Mouse (Mus musculus) CH12.LX (cell line): ENCODE measurements at regions not wholly inside any gene's neighbourhood (a gene's known extent, or its start where the extent isn't known, plus 50 kb on each side); places are given as distances from the start of the nearest gene placed in this dataset.
A peak's percentile ranks its signal among the peaks of the same experiment; 100 is the strongest.

Source experiments
- DNase-seq: peaks from one replicate; pipeline ENCODE4 v3.0.0-alpha.2; 2013; ENCODE audit errors: extremely low read depth
- H3K27ac ChIP-seq: 2 replicates; pipeline ENCODE4 v1.5.1; 2012; ENCODE audit warnings: low read depth, mild to moderate bottlenecking, control low read depth, moderate library complexity; ENCODE audit not compliant: insufficient read depth
- H3K27me3 ChIP-seq: replicated peaks from 2 replicates; pipeline ENCODE3; 2012; ENCODE audit warnings: inconsistent platforms
- H3K36me3 ChIP-seq, 2 experiments: replicated peaks in 1 of 2; 2 replicates each; pipeline versions ENCODE3 to v1.6.1; 2012; ENCODE audit warnings: inconsistent platforms in 1 of 2, low read length in 1 of 2, mild to moderate bottlenecking in 1 of 2, mixed read lengths in 1 of 2, moderate library complexity in 1 of 2; ENCODE audit not compliant: control insufficient read depth in 1 of 2, insufficient read depth in 1 of 2
- H3K4me1 ChIP-seq, 2 experiments: 2 replicates each; pipeline ENCODE4 v1.6.1; 2012; ENCODE audit warnings: inconsistent platforms in 1 of 2, moderate library complexity in 1 of 2; ENCODE audit not compliant: insufficient read depth in 2 of 2, control insufficient read depth in 1 of 2
- H3K4me2 ChIP-seq: 2 replicates; pipeline ENCODE4 v1.6.1; 2012; ENCODE audit warnings: low read depth, mild to moderate bottlenecking, control low read depth; ENCODE audit not compliant: poor library complexity, insufficient read depth, severe bottlenecking
- H3K4me3 ChIP-seq, 3 experiments: fragments of 150-350 bp in 1 of 3; sonication (generic) in 1 of 3; replicated peaks in 1 of 3; 2 replicates each; pipeline versions ENCODE3 to v1.5.1; 2011 to 2012; ENCODE audit warnings: low read depth in 2 of 3, low read length in 2 of 3, mild to moderate bottlenecking in 2 of 3, moderate library complexity in 2 of 3, control low read depth in 1 of 3, improper control_type of control experiment in 1 of 3, inconsistent platforms in 1 of 3, mixed read lengths in 1 of 3; ENCODE audit not compliant: poor library complexity in 1 of 3
- H3K79me2 ChIP-seq: replicated peaks from 2 replicates; pipeline ENCODE4 v1.6.1; 2012; ENCODE audit warnings: mild to moderate bottlenecking, moderate library complexity; ENCODE audit not compliant: control insufficient read depth, poor library complexity, insufficient read depth, severe bottlenecking; ENCODE audit errors: extremely low read depth
- H3K9ac ChIP-seq: 2 replicates; pipeline ENCODE4 v1.6.1; 2012; ENCODE audit warnings: low read depth, mild to moderate bottlenecking, control low read depth, moderate library complexity; ENCODE audit not compliant: insufficient read depth
- H3K9me3 ChIP-seq: replicated peaks from 2 replicates; pipeline ENCODE3; 2012; ENCODE audit warnings: low read length, inconsistent platforms, mixed read lengths
- BHLHE40 ChIP-seq: IDR thresholded peaks from 2 replicates; pipeline ENCODE4 v1.6.1; 2011; ENCODE audit warnings: mild to moderate bottlenecking, low read depth, low read length, improper control_type of control experiment
- CHD1 ChIP-seq: IDR thresholded peaks from 2 replicates; pipeline ENCODE4 v1.6.1; 2012; ENCODE audit warnings: low read depth, low read length, improper control_type of control experiment, inconsistent platforms
- CHD2 ChIP-seq: IDR thresholded peaks from 2 replicates; pipeline ENCODE4 v1.6.1; 2011; ENCODE audit warnings: low read length, improper control_type of control experiment
- CTCF ChIP-seq, 2 experiments: IDR thresholded peaks in 1 of 2; conservative IDR thresholded peaks in 1 of 2; 2 replicates each; pipeline ENCODE4 v1.5.1; 2011 to 2012; ENCODE audit warnings: low read depth in 2 of 2, low read length in 2 of 2, improper control_type of control experiment in 1 of 2, inconsistent platforms in 1 of 2, mild to moderate bottlenecking in 1 of 2, moderate library complexity in 1 of 2
- E2F4 ChIP-seq: IDR thresholded peaks from 2 replicates; pipeline ENCODE4 v1.6.1; 2011; ENCODE audit warnings: low read depth, low read length, improper control_type of control experiment; ENCODE audit not compliant: insufficient replicate concordance
- ELF1 ChIP-seq: IDR thresholded peaks from 2 replicates; pipeline ENCODE4 v1.6.1; 2014; ENCODE audit warnings: low read depth, mild to moderate bottlenecking, inconsistent platforms, low read length, improper control_type of control experiment
- GABPA ChIP-seq: IDR thresholded peaks from 2 replicates; pipeline ENCODE4 v1.6.1; 2012; ENCODE audit warnings: low read depth, low read length, improper control_type of control experiment, inconsistent platforms; ENCODE audit not compliant: insufficient replicate concordance
- HCFC1 ChIP-seq: IDR thresholded peaks from 2 replicates; pipeline ENCODE4 v1.6.1; 2012; ENCODE audit warnings: low read depth, mild to moderate bottlenecking, inconsistent platforms, low read length, improper control_type of control experiment
- IRF4 ChIP-seq: IDR thresholded peaks from 2 replicates; pipeline ENCODE4 v1.6.1; 2014; ENCODE audit warnings: low read depth, mild to moderate bottlenecking, inconsistent platforms, low read length, improper control_type of control experiment
- MAFK ChIP-seq: IDR thresholded peaks from 2 replicates; pipeline ENCODE4 v1.6.1; 2011; ENCODE audit warnings: low read length, improper control_type of control experiment; ENCODE audit not compliant: insufficient replicate concordance
- MAX ChIP-seq: IDR thresholded peaks from 2 replicates; pipeline ENCODE4 v1.6.1; 2011; ENCODE audit warnings: low read length, improper control_type of control experiment
- MXI1 ChIP-seq: IDR thresholded peaks from 2 replicates; pipeline ENCODE4 v1.6.1; 2011; ENCODE audit warnings: mild to moderate bottlenecking, low read depth, low read length, improper control_type of control experiment
- NELFE ChIP-seq: IDR thresholded peaks from 2 replicates; pipeline ENCODE4 v1.6.1; 2011; ENCODE audit warnings: low read depth, low read length, improper control_type of control experiment
- NRF1 ChIP-seq: IDR thresholded peaks from 2 replicates; pipeline ENCODE4 v1.6.1; 2014; ENCODE audit warnings: low read depth, mild to moderate bottlenecking, inconsistent platforms, low read length, improper control_type of control experiment, moderate library complexity
- POLR2AphosphoS2 ChIP-seq: IDR thresholded peaks from 2 replicates; pipeline ENCODE4 v1.6.1; 2011; ENCODE audit warnings: low read depth, low read length, improper control_type of control experiment
- RCOR1 ChIP-seq: conservative IDR thresholded peaks from 2 replicates; pipeline ENCODE4 v1.6.1; 2012; ENCODE audit warnings: low read depth, mild to moderate bottlenecking, inconsistent platforms, low read length, improper control_type of control experiment
- SIN3A ChIP-seq: IDR thresholded peaks from 2 replicates; pipeline ENCODE4 v1.6.1; 2012; ENCODE audit warnings: low read length, improper control_type of control experiment, inconsistent platforms
- SMC3 ChIP-seq: IDR thresholded peaks from 2 replicates; pipeline ENCODE4 v1.6.1; 2011; ENCODE audit warnings: low read depth, low read length, improper control_type of control experiment
- TBP ChIP-seq: conservative IDR thresholded peaks from 2 replicates; pipeline ENCODE4 v1.6.1; 2011; ENCODE audit warnings: low read depth, low read length, improper control_type of control experiment
- UBTF ChIP-seq: IDR thresholded peaks from 2 replicates; pipeline ENCODE4 v1.6.1; 2012; ENCODE audit warnings: low read depth, mild to moderate bottlenecking, inconsistent platforms, low read length, improper control_type of control experiment, moderate library complexity
- USF1 ChIP-seq: IDR thresholded peaks from 2 replicates; pipeline ENCODE4 v1.6.1; 2014; ENCODE audit warnings: low read depth, mild to moderate bottlenecking, inconsistent platforms, low read length, improper control_type of control experiment
- USF2 ChIP-seq: conservative IDR thresholded peaks from 2 replicates; pipeline ENCODE4 v1.6.1; 2011; ENCODE audit warnings: low read depth, low read length, improper control_type of control experiment
- ZC3H11A ChIP-seq: IDR thresholded peaks from 2 replicates; pipeline ENCODE4 v1.6.1; 2012; ENCODE audit warnings: low read depth, mild to moderate bottlenecking, inconsistent platforms, low read length, improper control_type of control experiment
- ZKSCAN1 ChIP-seq: IDR thresholded peaks from 2 replicates; pipeline ENCODE4 v1.6.1; 2012; ENCODE audit warnings: low read depth, inconsistent platforms, low read length, improper control_type of control experiment, borderline replicate concordance
- dilution Hi-C: fragments of 300-500 bp; cut with MboI; formaldehyde crosslinking; loops from 2 replicates; pipeline ENCODE4 v1.14.3; 2020; ENCODE audit warnings: low sequenced_read_pairs; ENCODE audit not compliant: extremely low pct_unique_long_range_greater_than_20kb, extremely low pct_ligation_motif_present
- in situ Hi-C: fragments of 300-500 bp; cut with MboI; formaldehyde crosslinking; loops from 3 replicates; pipeline ENCODE4 v1.14.3; 2019; ENCODE audit warnings: low sequenced_read_pairs, low pct_ligation_motif_present, low pct_unique_long_range_greater_than_20kb, mixed read lengths

- Histone ChIP-seq H3K27ac (no peak overlapping the region), H3K9ac (no peak overlapping the region), H3K79me2 (no peaks in the 10 kb centered on the region), H3K27me3 (peaks cover 11% of the 10 kb centered on the region), H3K36me3 (no peaks in the 10 kb centered on the region), H3K4me2 (no peak overlapping the region), H3K4me3 (no peak overlapping the region), H3K4me1 (no peaks in the 10 kb centered on the region), H3K9me3 (no peaks in the 10 kb centered on the region)
- TF ChIP-seq MAX (no peak), CHD1 (no peak), RCOR1 (no peak), ZKSCAN1 (no peak), IRF4 (no peak), HCFC1 (no peak), NELFE (no peak), E2F4 (no peak)
- DNase-seq = peak; percentile 3
- dilution Hi-C loops (no loop called here), in situ Hi-C loops (no loop called here)
Measured at GRCm38 (mm10) chr2:166254581-166254980, 99.1 kb upstream of the Sulf2 start.

- Histone ChIP-seq H3K9ac (no peak overlapping the region), H3K4me1 (no peaks in the 10 kb centered on the region), H3K79me2 (no peaks in the 10 kb centered on the region), H3K27ac (no peak overlapping the region), H3K9me3 (no peaks in the 10 kb centered on the region), H3K4me2 (no peak overlapping the region), H3K4me3 (no peak overlapping the region), H3K27me3 (peaks cover 29% of the 10 kb centered on the region), H3K36me3 (no peaks in the 10 kb centered on the region)
- in situ Hi-C loops = no loop called here
- TF ChIP-seq E2F4 (no peak), MXI1 (no peak), ZC3H11A (no peak), CHD2 (no peak), GABPA (no peak), UBTF (no peak)
- dilution Hi-C loops = no loop called here
- DNase-seq = no peak
Measured at GRCm38 (mm10) chr2:166252107-166252506, 96.6 kb upstream of the Sulf2 start.

DNA sequence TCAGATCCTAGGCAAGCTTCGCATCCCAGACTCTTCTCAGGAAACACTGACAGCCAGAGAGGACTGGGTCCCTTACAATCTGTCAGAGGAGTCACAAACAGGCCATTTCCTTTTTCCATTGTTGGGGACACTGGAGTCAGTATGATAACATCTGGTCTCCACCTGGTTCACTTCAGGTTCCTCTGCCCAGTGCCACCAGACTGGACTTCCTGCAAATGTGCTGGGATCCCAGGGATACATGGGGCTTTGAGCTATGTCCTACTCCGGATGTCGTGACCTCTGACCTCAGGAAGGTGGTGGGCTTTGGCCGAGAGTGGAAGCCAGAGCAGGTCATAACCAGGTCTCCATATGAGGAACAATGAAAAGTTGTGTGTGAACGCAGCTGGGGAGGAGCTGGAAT lies 96.0 kb upstream of the Sulf2 start:
- no peak for DNase-seq
- TF ChIP-seq NELFE (no peak), SIN3A (no peak), HCFC1 (no peak), NRF1 (no peak), BHLHE40 (no peak), GABPA (no peak), SMC3 (no peak), TBP (no peak), USF1 (no peak), CTCF (conservative IDR thresholded peaks at IDR 0.05 in 1 of 2, IDR thresholded peaks at IDR 0.05 in 1 of 2; ENCODE audit: low read depth in 2 of 2, low read length in 2 of 2) (no peak), MXI1 (no peak), POLR2AphosphoS2 (no peak), ELF1 (no peak), MAX (no peak), MAFK (no peak), USF2 (no peak), CHD1 (no peak)
- dilution Hi-C loops = no loop called here

More for the DNA sequence above, 96.0 kb upstream of the Sulf2 start:
- no peak overlapping the region for H3K4me3 ChIP-seq
- no peaks in the 10 kb centered on the region for H3K36me3 ChIP-seq
- no peaks in the 10 kb centered on the region for H3K9me3 ChIP-seq
- no peaks in the 10 kb centered on the region for H3K79me2 ChIP-seq
- no peak overlapping the region for H3K4me2 ChIP-seq
- no peak overlapping the region for H3K9ac ChIP-seq
- in situ Hi-C loops = no loop called here
- H3K27ac ChIP-seq = no peak overlapping the region
- peaks cover 34% of the 10 kb centered on the region for H3K27me3 ChIP-seq
- no peaks in the 10 kb centered on the region for H3K4me1 ChIP-seq
